ENCODE assay signal across 8 mouse cellular contexts in genomic region chr2:105333976-105334713, GRCm38 (mm10).
DNase-seq lines count a peak whose midpoint lies in the region; ATAC-seq and TF ChIP-seq lines count a peak whose summit lies in the region.

No protein-coding gene starts in this region.

- DNase-seq in CD8-positive naive resting alpha-beta T cell, adult 2 months (ENCODE audit: low read depth in 2 of 2, low spot score in 2 of 2): peak; percentile 9 to 15
- no peak for DNase-seq in Patski (ENCODE audit: low read depth, low spot score)
- peak; percentile 84 for DNase-seq in embryo, embryonic 10 days (ENCODE audit: low spot score)
- DNase-seq in heart, postnatal 14 days: peak; percentile 23 to 65
- DNase-seq in kidney, postnatal 4 days: peak; percentile 48 to 59
- peak; percentile 11 to 33 (median 28) for DNase-seq in liver, embryonic 14.5 days (ENCODE audit: low read depth in 3 of 3, low spot score in 3 of 3)
- DNase-seq in ovary, postnatal 36 days (ENCODE audit: low spot score): no peak

- H3K36me3 ChIP-seq in liver, embryonic 14.5 days (replicated peaks; ENCODE audit: control insufficient read depth, insufficient read depth, low read depth): no peaks in the 10 kb centered on the region
- H3K36me3 ChIP-seq in neural tube, embryonic 13.5 days: no peaks in the 10 kb centered on the region

- TF ChIP-seq CTCF in Patski (IDR thresholded peaks at IDR 0.05): peak; percentile 89
- TF ChIP-seq CTCF in liver, embryonic 14.5 days (IDR thresholded peaks at IDR 0.05; ENCODE audit: low read depth): peak; percentile 73

- H3K4me2 ChIP-seq in liver, embryonic 14.5 days (ENCODE audit: low read depth): no peak overlapping the region
- peak overlapping the region; percentile 25 for H3K4me2 ChIP-seq in neural tube, embryonic 13.5 days

- WGBS in liver, embryonic 14.5 days (ENCODE audit: insufficient replicate concordance): 37% methylated on average over 10 of the region's 10 CpGs
- WGBS in neural tube, embryonic 13.5 days: 15% methylated on average over 10 of the region's 10 CpGs

- no peak; the same call in 1 of the 2 replicates for TF ChIP-seq EP300 in liver, embryonic 14.5 days (IDR thresholded peaks at IDR 0.05; ENCODE audit: low read depth)

- no peak overlapping the region for H3K27ac ChIP-seq in liver, embryonic 14.5 days
- peak overlapping the region; percentile 66 for H3K27ac ChIP-seq in neural tube, embryonic 13.5 days (replicated peaks)

- CTCF ChIA-PET in Patski (lab: Charles Lee): interaction anchor here (1.0 to 2.1 kb wide), 4 partner anchors 38 to 94 kb away, joined by 3 to 11 read pairs (median 4); no protein-coding TSS in a partner anchor

- peak; percentile 31 for ATAC-seq in Patski
- peak; percentile 3; the same call in 1 of the 2 replicates for ATAC-seq in liver, embryonic 14.5 days (ENCODE audit: insufficient read depth)
- peak; percentile 82 for ATAC-seq in neural tube, embryonic 13.5 days (ENCODE audit: low read depth)

- H3K9ac ChIP-seq in liver, embryonic 14.5 days (replicated peaks): no peak overlapping the region
- H3K9ac ChIP-seq in neural tube, embryonic 13.5 days: no peak overlapping the region

- no peaks in the 10 kb centered on the region for H3K9me3 ChIP-seq in liver, embryonic 14.5 days (ENCODE audit: control insufficient read depth, low read length)
- no peaks in the 10 kb centered on the region for H3K9me3 ChIP-seq in neural tube, embryonic 13.5 days

- peaks cover 3% of the 10 kb centered on the region for H3K27me3 ChIP-seq in Patski
- no peaks in the 10 kb centered on the region for H3K27me3 ChIP-seq in liver, embryonic 14.5 days (ENCODE audit: control insufficient read depth, insufficient read depth, low read length)
- peaks cover 50% of the 10 kb centered on the region for H3K27me3 ChIP-seq in neural tube, embryonic 13.5 days

- H3K4me3 ChIP-seq in liver, embryonic 14.5 days (ENCODE audit: insufficient read depth in 1 of 2, low read depth in 2 of 2, low read length in 2 of 2): no peak overlapping the region
- no peak overlapping the region for H3K4me3 ChIP-seq in neural tube, embryonic 13.5 days

- POLR2A ChIA-PET in Patski (lab: Charles Lee): no interaction called here

- intact Hi-C loops in heart, postnatal 14 days (cut with DNase I): loop anchor here (1.0 to 5.0 kb wide), 2 partner anchors 94 to 748 kb away; no protein-coding TSS in a partner anchor

- no peaks in the 10 kb centered on the region for H3K4me1 ChIP-seq in liver, embryonic 14.5 days (replicated peaks; ENCODE audit: control insufficient read depth in 2 of 2, insufficient read depth in 2 of 2, low read length in 1 of 2)
- H3K4me1 ChIP-seq in neural tube, embryonic 13.5 days (replicated peaks): peaks cover 21% of the 10 kb centered on the region

- in situ Hi-C loops in Patski (cut with MboI; ENCODE audit: low pct_unique_long_range_greater_than_20kb): loop anchor here (10.0 to 25.0 kb wide), 2 partner anchors 753 to 861 kb away; no protein-coding TSS in a partner anchor

Comparison
In these comparisons a context has a peak if more than half of its experiments do, and no peak if none do; other contexts are left out.
1. DNase-seq: peak in CD8-positive naive resting alpha-beta T cell, adult 2 months (2 of 2), embryo, embryonic 10 days (single experiment), heart, postnatal 14 days (2 of 2), kidney, postnatal 4 days (2 of 2) and liver, embryonic 14.5 days (3 of 3); none in Patski (single experiment) and ovary, postnatal 36 days (single experiment).
2. ATAC-seq: peak in every context shown above with its lines; median percentile 82 in neural tube, embryonic 13.5 days; 31 in Patski; 3 in liver, embryonic 14.5 days.